30 mouse cellular contexts compared by ENCODE assay signal in genomic region chr14:30916516-30916915, GRCm38 (mm10). TPM values are rescaled to one million over a fixed set of nuclear protein-coding genes. Genes with fewer than 3 reads are reported as not detected.
DNase-seq lines count a peak whose midpoint lies in the region; ATAC-seq and TF ChIP-seq lines count a peak whose summit lies in the region.
"Had no signal": no experiment of that assay in that cellular context is flagged by ENCODE, and none has a peak within 500 bp of the region (broad histone marks: within the 10 kb centered on the region; RNA-seq: fewer than 3 reads in every experiment).

No protein-coding gene starts in this region.

- H3K36me3 ChIP-seq in lung, embryonic 14.5 days (ENCODE audit: insufficient read depth), result no peaks in the 10 kb centered on the region
- H3K36me3 ChIP-seq in intestine, embryonic 16.5 days (ENCODE audit: control insufficient read depth, insufficient read depth, low read length), result no peaks in the 10 kb centered on the region
- H3K36me3 ChIP-seq: embryonic facial prominence, embryonic 15.5 days; forebrain, embryonic 15.5 days; G1E; heart, embryonic 10.5 days; hindbrain, embryonic 12.5 days had no signal

- H3K4me1 ChIP-seq in lung, embryonic 14.5 days (ENCODE audit: insufficient read depth), result no peaks in the 10 kb centered on the region
- no peaks in the 10 kb centered on the region for H3K4me1 ChIP-seq in intestine, embryonic 16.5 days (ENCODE audit: control insufficient read depth, insufficient read depth, low read length)
- H3K4me1 ChIP-seq: embryonic facial prominence, embryonic 15.5 days; forebrain, embryonic 15.5 days; heart, embryonic 10.5 days; hindbrain, embryonic 12.5 days had no signal

- DNase-seq in lung, embryonic 14.5 days, result peak; percentile 21
- no peak for DNase-seq in lung, adult 18-20 months
- peak; percentile 28 for DNase-seq in 3134 (ENCODE audit: extremely low read depth, insufficient read length, low spot score)
- peak; percentile 41 for DNase-seq in Muller cell, postnatal 12 days (ENCODE audit: inconsistent ontology term)
- no peak for DNase-seq in adipocyte (ENCODE audit: low spot score)
- no peak for DNase-seq in left cerebral cortex, adult 18-20 months (ENCODE audit: low spot score in 2 of 2)
- DNase-seq: adrenal gland, adult 8-10 months; adrenal gland, postnatal 36 days; B cell, adult 2 months; cerebellum, adult 11 months; cerebellum, adult 9-11 months; cerebellum, postnatal 36 days; gastrocnemius, postnatal 10 days; heart, adult 18-20 months; heart, postnatal 10 days; heart, postnatal 4 days had no signal

- H3K27ac ChIP-seq in lung, embryonic 14.5 days (ENCODE audit: low read depth), result no peak overlapping the region
- no peak overlapping the region for H3K27ac ChIP-seq in intestine, embryonic 16.5 days (ENCODE audit: low read length)
- H3K27ac ChIP-seq: embryonic facial prominence, embryonic 15.5 days; forebrain, embryonic 15.5 days; heart, embryonic 10.5 days; hindbrain, embryonic 12.5 days; hindbrain, postnatal 0 days had no signal

- 80% methylated on average over 1 of the region's 1 CpGs for WGBS in lung, embryonic 14.5 days
- 68% methylated on average over 1 of the region's 1 CpGs for WGBS in intestine, embryonic 16.5 days

- H3K4me2 ChIP-seq in lung, embryonic 14.5 days, result no peak overlapping the region
- no peak overlapping the region for H3K4me2 ChIP-seq in intestine, embryonic 16.5 days (ENCODE audit: low read depth, low read length)
- H3K4me2 ChIP-seq: embryonic facial prominence, embryonic 15.5 days; forebrain, embryonic 15.5 days; hindbrain, embryonic 12.5 days had no signal

- no peaks in the 10 kb centered on the region for H3K27me3 ChIP-seq in lung, embryonic 14.5 days (ENCODE audit: insufficient read depth, low read length)
- H3K27me3 ChIP-seq in intestine, embryonic 16.5 days (replicated peaks; ENCODE audit: control insufficient read depth, insufficient read depth, low read length), result no peaks in the 10 kb centered on the region
- H3K27me3 ChIP-seq: embryonic facial prominence, embryonic 15.5 days; forebrain, embryonic 15.5 days; hindbrain, embryonic 12.5 days; Patski had no signal

- H3K9me3 ChIP-seq in lung, embryonic 14.5 days (ENCODE audit: low read depth, low read length), result no peaks in the 10 kb centered on the region
- no peaks in the 10 kb centered on the region for H3K9me3 ChIP-seq in intestine, embryonic 16.5 days (ENCODE audit: control insufficient read depth, low read length)
- H3K9me3 ChIP-seq: embryonic facial prominence, embryonic 15.5 days; forebrain, embryonic 15.5 days; G1E; heart, embryonic 10.5 days; hindbrain, embryonic 12.5 days had no signal

- no peak overlapping the region for H3K4me3 ChIP-seq in lung, embryonic 14.5 days (ENCODE audit: low read depth, low read length)
- H3K4me3 ChIP-seq in intestine, embryonic 16.5 days (ENCODE audit: low read length), result no peak overlapping the region
- H3K4me3 ChIP-seq: embryonic facial prominence, embryonic 15.5 days; forebrain, embryonic 15.5 days; heart, embryonic 10.5 days; hindbrain, embryonic 12.5 days had no signal

- ATAC-seq in lung, embryonic 14.5 days (ENCODE audit: insufficient read depth), result no peak
- 0 out of 2 replicates have a peak, but pooled peaks have one; percentile 22 for ATAC-seq in intestine, embryonic 16.5 days
- ATAC-seq in megakaryocyte, adult 5-6 weeks (ENCODE audit: poor library complexity, severe bottlenecking), result no peak
- ATAC-seq: activated CD4-positive, CD25-positive, alpha-beta regulatory T cell, adult 4 months; CD4-positive, CD25-positive, alpha-beta regulatory T cell, adult 4 months; forebrain, embryonic 15.5 days; hindbrain, postnatal 0 days; Patski had no signal

- no peak overlapping the region for H3K9ac ChIP-seq in lung, embryonic 14.5 days
- H3K9ac ChIP-seq in intestine, embryonic 16.5 days (ENCODE audit: low read depth, low read length), result no peak overlapping the region
- H3K9ac ChIP-seq: embryonic facial prominence, embryonic 15.5 days; forebrain, embryonic 15.5 days; hindbrain, embryonic 12.5 days had no signal

- no peak for TF ChIP-seq CTCF in lung, embryonic 14.5 days (IDR thresholded peaks at IDR 0.05; ENCODE audit: low read depth)

RNA-seq across cellular contexts. Expression of gene Itih3, which starts 7.0 kb away (rescaled TPM):
- polyA plus RNA-seq in lung, embryonic 14.5 days (2014; fragmentation: Nextera tagmentation; extraction: Ambion mirVana), result 0.31 and 0.71 TPM in 2 replicates
- 3.6 and 8.1 TPM in 2 replicates for polyA plus RNA-seq in intestine, embryonic 16.5 days (2015; fragmentation: Nextera tagmentation; extraction: Ambion mirVana)
- total RNA-seq in megakaryocyte, adult 5-6 weeks (2015), result not detected in 2 replicates
- not detected in 2 replicates for total RNA-seq in megakaryocyte, adult 5-6 weeks (2017)
- total RNA-seq in left cerebral cortex, adult 18-20 months (2021), result 10 to 100 TPM; 25.8 to 32.8 TPM
- total RNA-seq: G1E had no signal
- polyA plus RNA-seq: activated CD4-positive, CD25-positive, alpha-beta regulatory T cell, adult 4 months; CD4-positive, CD25-positive, alpha-beta regulatory T cell, adult 4 months; G1E had no signal

RNA-seq across cellular contexts. Expression of gene Itih1, which starts 26.6 kb away (rescaled TPM):
- polyA plus RNA-seq in lung, embryonic 14.5 days (2014; fragmentation: Nextera tagmentation; extraction: Ambion mirVana), result not detected in 2 replicates
- 0.51 and 1.1 TPM in 2 replicates for polyA plus RNA-seq in intestine, embryonic 16.5 days (2015; fragmentation: Nextera tagmentation; extraction: Ambion mirVana)
- total RNA-seq in megakaryocyte, adult 5-6 weeks (2015), result not detected in 2 replicates
- total RNA-seq in megakaryocyte, adult 5-6 weeks (2017), result not detected in 2 replicates
- total RNA-seq in left cerebral cortex, adult 18-20 months (2021), result not detected
- total RNA-seq: G1E; heart, adult 18-20 months; heart, postnatal 10 days; heart, postnatal 4 days; hindbrain, postnatal 0 days had no signal
- polyA plus RNA-seq: activated CD4-positive, CD25-positive, alpha-beta regulatory T cell, adult 4 months; CD4-positive, CD25-positive, alpha-beta regulatory T cell, adult 4 months; embryonic facial prominence, embryonic 15.5 days; forebrain, embryonic 11.5 days; forebrain, embryonic 15.5 days; G1E; heart, embryonic 14.5 days; hindbrain, embryonic 12.5 days; hindbrain, postnatal 0 days; intestine, embryonic 14.5 days had no signal

RNA-seq across cellular contexts. Expression of gene Itih4, which starts 30.2 kb away (rescaled TPM):
- not detected in 2 replicates for polyA plus RNA-seq in lung, embryonic 14.5 days (2014; fragmentation: Nextera tagmentation; extraction: Ambion mirVana)
- polyA plus RNA-seq in intestine, embryonic 16.5 days (2015; fragmentation: Nextera tagmentation; extraction: Ambion mirVana), result 1.0 and 3.1 TPM in 2 replicates
- total RNA-seq in megakaryocyte, adult 5-6 weeks (2015), result not detected in 2 replicates
- total RNA-seq in megakaryocyte, adult 5-6 weeks (2017), result not detected in 2 replicates
- under 1 TPM in 1 of 2 experiments, not detected in 1; 0.19 TPM for total RNA-seq in left cerebral cortex, adult 18-20 months (2021)
- polyA plus RNA-seq: activated CD4-positive, CD25-positive, alpha-beta regulatory T cell, adult 4 months; CD4-positive, CD25-positive, alpha-beta regulatory T cell, adult 4 months; embryonic facial prominence, embryonic 15.5 days; forebrain, embryonic 11.5 days; forebrain, embryonic 15.5 days; G1E; hindbrain, postnatal 0 days had no signal

RNA-seq across cellular contexts. Expression of gene Nek4, which starts 34.7 kb away (rescaled TPM):
- 11.9 and 12.3 TPM in 2 replicates for polyA plus RNA-seq in lung, embryonic 14.5 days (2014; fragmentation: Nextera tagmentation; extraction: Ambion mirVana)
- 8.4 TPM in 2 replicates for polyA plus RNA-seq in intestine, embryonic 16.5 days (2015; fragmentation: Nextera tagmentation; extraction: Ambion mirVana)
- total RNA-seq in megakaryocyte, adult 5-6 weeks (2015), result 4.3 and 4.9 TPM in 2 replicates
- total RNA-seq in megakaryocyte, adult 5-6 weeks (2017), result 5.2 and 7.6 TPM in 2 replicates
- 10 to 100 TPM; 17.0 to 21.2 TPM for total RNA-seq in left cerebral cortex, adult 18-20 months (2021)

RNA-seq across cellular contexts. Expression of gene Mustn1, which starts 37.5 kb away (rescaled TPM):
- polyA plus RNA-seq in lung, embryonic 14.5 days (2014; fragmentation: Nextera tagmentation; extraction: Ambion mirVana), result 3.8 and 5.1 TPM in 2 replicates
- 8.8 and 10.6 TPM in 2 replicates for polyA plus RNA-seq in intestine, embryonic 16.5 days (2015; fragmentation: Nextera tagmentation; extraction: Ambion mirVana)
- total RNA-seq in megakaryocyte, adult 5-6 weeks (2015), result 0.91 and 1.8 TPM in 2 replicates
- total RNA-seq in megakaryocyte, adult 5-6 weeks (2017), result 0.16 TPM in 1 of 2 replicates, not detected in the other
- 1 to 10 TPM; 2.5 to 3.5 TPM for total RNA-seq in left cerebral cortex, adult 18-20 months (2021)

Comparison
In these comparisons a context has a peak if more than half of its experiments do, and no peak if none do; other contexts are left out.
1. DNase-seq: peak in lung, embryonic 14.5 days (single experiment), 3134 (single experiment) and Muller cell, postnatal 12 days (single experiment); none in lung, adult 18-20 months (0 of 2), adipocyte (single experiment) and left cerebral cortex, adult 18-20 months (0 of 2).
2. RNA of gene Itih3, which starts 7.0 kb away (total RNA-seq): 25.8 to 32.8 TPM in left cerebral cortex, adult 18-20 months; not detected in megakaryocyte, adult 5-6 weeks; every median in the first group is over 10 times any median in the second.